Mouse (Mus musculus) hindbrain, embryonic 16.5 days (tissue): ENCODE results near the gene Zbed3. TPM values are rescaled to one million over a fixed set of nuclear protein-coding genes. Genes with fewer than 3 reads are reported as not detected.
"Not testable (repeated sequence)": the region's sequence is repeated elsewhere in the genome, so short reads cannot be mapped to it uniquely, and the experiment has no call there.

Experiments used
- ATAC-seq: fragments of 200-750 bp; cut with Nextera tagmentation; 2 replicates; pipeline ENCODE4 v1.8.0; 2017; ENCODE audit warnings: moderate TSS enrichment, moderate library complexity
- H3K27ac ChIP-seq: fragments of 300-500 bp; sonication (generic); 2 replicates; pipeline ENCODE4 v1.5.1; 2014; ENCODE audit warnings: low read depth, mild to moderate bottlenecking, control low read depth, low read length, moderate library complexity
- H3K27me3 ChIP-seq: fragments of 300-500 bp; sonication (generic); replicated peaks from 2 replicates; pipeline ENCODE4 v1.6.1; 2014; ENCODE audit warnings: low read length; ENCODE audit not compliant: control insufficient read depth, insufficient read depth
- H3K36me3 ChIP-seq: fragments of 300-500 bp; sonication (generic); 2 replicates; pipeline ENCODE4 v1.6.1; 2014; ENCODE audit warnings: mild to moderate bottlenecking, low read length, moderate library complexity, mixed read lengths; ENCODE audit not compliant: control insufficient read depth, insufficient read depth
- H3K4me1 ChIP-seq: fragments of 300-500 bp; sonication (generic); 2 replicates; pipeline ENCODE4 v1.6.1; 2014; ENCODE audit warnings: low read depth, low read length; ENCODE audit not compliant: control insufficient read depth, insufficient read depth
- H3K4me2 ChIP-seq: fragments of 300-500 bp; sonication (generic); 2 replicates; pipeline ENCODE4 v1.6.1; 2014; ENCODE audit warnings: mild to moderate bottlenecking, low read length, control low read depth, moderate library complexity
- H3K4me3 ChIP-seq: fragments of 300-500 bp; sonication (generic); 2 replicates; pipeline ENCODE4 v1.5.1; 2014; ENCODE audit warnings: mild to moderate bottlenecking, low read length, control low read depth, moderate library complexity
- H3K9ac ChIP-seq: fragments of 300-500 bp; sonication (generic); 2 replicates; pipeline ENCODE4 v1.6.1; 2014; ENCODE audit warnings: low read depth, mild to moderate bottlenecking, control low read depth, low read length, moderate library complexity
- H3K9me3 ChIP-seq: fragments of 300-500 bp; sonication (generic); 2 replicates; pipeline ENCODE4 v1.6.1; 2014; ENCODE audit warnings: mild to moderate bottlenecking, low read length, moderate library complexity; ENCODE audit not compliant: control insufficient read depth
- WGBS: fragments of 180-500 bp; shearing (Covaris S2); extraction: QIAGEN DNeasy Blood & Tissue Kit; methylation state at CpG from one replicate; pipeline ENCODE4 v1.1.7; 2014; 5-methylcytosine and 5-hydroxymethylcytosine counted together
- polyA plus RNA-seq: library from polyadenylated mRNA; unstranded; fragments of >200 nt; fragmentation: Nextera tagmentation; extraction: Ambion mirVana; gene quantifications from 2 replicates; pipeline ENCODE4 v1.2.1, GENCODE M21; 2015

The Zbed3 gene
- polyA plus RNA-seq, 1 experiment from 2014 or later = 33.1 TPM

DNA sequence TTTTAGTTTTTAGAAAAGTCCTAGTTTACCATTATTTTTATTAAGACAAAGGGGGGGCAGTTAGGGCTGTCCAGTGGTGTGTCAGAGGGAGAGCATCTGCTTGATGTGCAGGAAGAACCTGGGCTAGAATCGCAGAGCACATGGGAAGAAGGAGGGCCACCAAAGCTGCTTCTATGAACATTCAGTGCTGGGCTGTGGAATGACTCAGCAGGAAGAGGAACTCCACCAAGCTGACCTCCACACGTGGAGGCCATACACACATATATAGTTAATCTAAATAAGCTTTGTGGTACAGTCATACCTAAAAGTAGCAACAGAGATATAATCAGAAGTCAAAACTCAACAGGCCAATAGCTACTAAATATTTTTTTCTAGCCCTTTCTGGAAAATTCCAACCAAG lies 34.8 kb downstream of the Zbed3 start:
- no peaks in the 10 kb centered on the region for H3K9me3 ChIP-seq
- no peaks in the 10 kb centered on the region for H3K4me1 ChIP-seq
- no peaks in the 10 kb centered on the region for H3K27me3 ChIP-seq
- H3K4me3 ChIP-seq = no peak overlapping the region
- 90% methylated on average over 2 of the region's 2 CpGs for WGBS
- ATAC-seq = no peak
- peaks cover 24% of the 10 kb centered on the region for H3K36me3 ChIP-seq
- no peak overlapping the region for H3K27ac ChIP-seq
- no peak overlapping the region for H3K9ac ChIP-seq
- H3K4me2 ChIP-seq = no peak overlapping the region

GRCm38 (mm10) chr13:95363440-95363839 lies 40.0 kb downstream of the Zbed3 start:
- Histone ChIP-seq H3K4me2 (no peak overlapping the region), H3K9me3 (no peaks in the 10 kb centered on the region), H3K4me1 (no peaks in the 10 kb centered on the region), H3K4me3 (no peak overlapping the region), H3K9ac (no peak overlapping the region), H3K27me3 (no peaks in the 10 kb centered on the region), H3K36me3 (peaks cover 22% of the 10 kb centered on the region), H3K27ac (no peak overlapping the region)
- WGBS = 72% methylated on average over 4 of the region's 4 CpGs
- no peak for ATAC-seq

DNA sequence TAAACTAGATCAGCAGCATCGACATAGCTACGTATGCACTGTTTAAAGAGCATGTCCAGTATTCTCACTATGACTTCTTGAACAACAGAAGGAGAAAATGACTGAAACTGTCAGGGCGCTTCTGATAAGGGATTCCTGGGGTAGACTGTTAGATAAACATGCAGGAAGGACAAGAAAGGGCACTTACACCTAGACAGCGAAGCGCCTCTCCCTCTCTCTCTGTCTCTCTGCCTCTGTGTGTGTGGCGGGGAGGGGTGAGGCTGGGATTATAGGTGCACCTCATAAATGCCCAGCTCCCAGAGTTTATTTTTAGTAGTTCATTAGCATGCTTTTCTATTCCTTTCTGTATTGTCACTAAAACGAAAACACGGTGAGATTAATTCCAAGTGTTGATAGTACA lies 42.9 kb downstream of the Zbed3 start:
- no peak overlapping the region for H3K27ac ChIP-seq
- peaks cover 41% of the 10 kb centered on the region for H3K36me3 ChIP-seq
- H3K27me3 ChIP-seq = no peaks in the 10 kb centered on the region
- no peak for ATAC-seq
- no peak overlapping the region for H3K4me3 ChIP-seq
- no peaks in the 10 kb centered on the region for H3K4me1 ChIP-seq
- H3K9me3 ChIP-seq = no peaks in the 10 kb centered on the region
- 94% methylated on average over 8 of the region's 8 CpGs for WGBS
- no peak overlapping the region for H3K4me2 ChIP-seq
- no peak overlapping the region for H3K9ac ChIP-seq

DNA sequence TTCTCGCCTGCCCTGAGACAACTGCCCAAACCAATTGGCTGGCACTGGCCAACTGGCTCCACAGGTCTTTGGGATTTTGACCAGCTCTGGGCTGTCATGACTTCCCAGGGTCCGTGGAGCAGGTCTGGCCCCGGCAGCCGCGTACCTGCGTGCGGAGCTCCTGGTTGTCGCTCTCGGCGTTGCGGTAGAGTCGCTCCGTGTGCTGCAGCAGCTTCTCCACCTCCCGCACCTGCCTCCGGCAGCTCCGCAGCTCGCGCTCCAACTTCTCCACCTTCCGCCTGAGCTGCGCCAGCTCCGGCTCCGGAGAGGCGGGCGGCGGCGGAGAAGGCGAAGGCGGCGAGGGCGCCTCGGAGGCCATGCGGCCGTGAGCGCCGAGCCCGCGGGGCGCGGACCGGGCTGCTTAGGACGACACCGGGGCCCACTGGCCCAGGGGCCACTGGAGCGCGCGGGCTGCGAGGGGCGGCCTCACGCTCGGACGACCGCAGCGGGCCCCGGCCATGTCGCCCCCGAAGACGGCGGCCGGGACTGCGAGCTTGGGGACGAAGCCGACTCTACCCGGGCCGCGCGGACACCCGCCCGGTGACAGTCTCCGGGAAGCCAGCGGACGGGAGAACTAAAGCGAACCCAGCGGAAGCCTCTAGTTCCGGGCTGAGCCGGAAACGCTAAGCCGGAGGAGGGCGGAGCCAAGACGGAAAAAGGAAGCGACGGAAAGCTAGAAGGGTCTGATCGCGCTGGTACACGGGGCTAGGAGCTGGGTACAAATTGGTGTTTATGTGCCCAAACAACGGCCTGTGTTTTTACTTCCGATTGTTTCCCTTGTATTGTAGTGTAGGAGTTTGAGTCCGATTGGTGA lies 51.5 kb downstream of the Zbed3 start, which contains the start of gene Aggf1:
Gene Aggf1, minus strand, starts transcription at position 652 of the 853 bp plus-strand sequence.
- Histone ChIP-seq H3K4me3 (peak within 1 kb of the TSS; percentile 100), H3K27me3 (no peaks in the 10 kb centered on the region), H3K36me3 (peaks cover 10% of the 10 kb centered on the region), H3K27ac (peak within 1 kb of the TSS; percentile 83), H3K9ac (peak within 1 kb of the TSS; percentile 90), H3K4me1 (peaks cover 10% of the 10 kb centered on the region), H3K4me2 (peak within 1 kb of the TSS; percentile 81), H3K9me3 (no peaks in the 10 kb centered on the region)
- ATAC-seq = peak; percentile 99
- under 1% methylated on average over 80 of the region's 86 CpGs for WGBS

DNA sequence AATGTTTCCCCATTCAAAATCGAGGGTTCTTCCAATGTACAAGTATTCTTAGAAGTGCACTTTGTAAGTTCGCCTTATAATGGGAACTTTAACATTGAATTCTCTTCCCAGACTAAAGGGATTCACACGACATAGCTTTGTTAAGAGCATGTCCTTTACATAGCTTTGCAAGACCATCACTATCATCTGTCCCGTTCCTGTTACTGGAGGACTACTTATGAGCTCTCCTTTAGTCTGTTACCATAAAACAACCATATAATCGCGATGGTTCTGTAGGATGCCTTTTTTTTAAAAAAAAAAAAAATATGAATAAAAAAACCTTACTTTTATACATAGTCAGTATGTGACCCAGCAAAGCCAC lies 52.1 kb downstream of the Zbed3 start:
- Histone ChIP-seq H3K4me2 (peak overlapping the region; percentile 61), H3K9me3 (no peaks in the 10 kb centered on the region), H3K27ac (peak overlapping the region; percentile 83), H3K4me3 (peak overlapping the region; percentile 100), H3K9ac (peak overlapping the region; percentile 52), H3K36me3 (peaks cover 6% of the 10 kb centered on the region; the same call in 1 of the 2 replicates), H3K4me1 (peaks cover 10% of the 10 kb centered on the region), H3K27me3 (no peaks in the 10 kb centered on the region)
- WGBS = 29% methylated on average over 6 of the region's 6 CpGs
- peak; percentile 61 for ATAC-seq

DNA sequence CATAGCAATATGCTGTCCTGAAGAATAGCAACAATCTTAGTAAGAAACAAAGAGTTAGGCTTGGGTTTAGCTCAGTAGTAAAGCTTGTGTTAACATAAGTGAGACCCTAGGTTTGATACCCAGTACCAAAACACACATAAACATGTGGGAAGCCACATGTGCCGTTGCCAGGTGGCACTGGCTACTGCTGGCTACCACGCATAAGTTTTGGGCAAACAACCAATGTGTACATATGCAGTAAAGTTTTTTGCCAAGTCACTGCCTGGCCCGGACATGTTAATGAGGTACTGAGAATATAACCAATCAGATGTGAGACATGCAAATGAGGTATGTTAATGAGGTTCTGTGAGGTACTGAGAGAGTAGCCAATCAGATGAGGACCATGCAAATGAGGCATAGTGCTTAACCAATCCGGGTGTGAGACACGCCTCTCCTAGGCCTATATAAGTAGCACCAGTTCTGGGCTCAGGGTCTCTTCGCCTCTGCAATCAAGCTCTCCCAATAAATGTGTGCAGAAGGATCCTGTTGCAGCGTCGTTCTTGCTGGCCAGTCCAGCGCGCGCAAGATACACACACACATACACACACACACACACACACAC lies 53.4 kb downstream of the Zbed3 start:
- H3K9me3 ChIP-seq, H3K9ac ChIP-seq, H3K4me3 ChIP-seq, H3K27ac ChIP-seq, ATAC-seq, H3K36me3 ChIP-seq, H3K27me3 ChIP-seq, H3K4me2 ChIP-seq: not testable (repeated sequence)
- H3K4me1 ChIP-seq = peaks cover 10% of the 10 kb centered on the region
- whole genome bisulfite sequencing = 97% methylated on average over 11 of the region's 11 CpGs

- Histone ChIP-seq H3K9ac (no peak overlapping the region), H3K4me1 (peaks cover 5% of the 10 kb centered on the region), H3K36me3 (no peaks in the 10 kb centered on the region), H3K9me3 (no peaks in the 10 kb centered on the region), H3K27me3 (no peaks in the 10 kb centered on the region), H3K4me2 (no peak overlapping the region), H3K27ac (no peak overlapping the region), H3K4me3 (no peak overlapping the region)
- ATAC-seq = no peak
- WGBS = 90% methylated on average over 3 of the region's 3 CpGs
Observed at GRCm38 (mm10) chr13:95378696-95379095, 55.3 kb downstream of the Zbed3 start.

DNA sequence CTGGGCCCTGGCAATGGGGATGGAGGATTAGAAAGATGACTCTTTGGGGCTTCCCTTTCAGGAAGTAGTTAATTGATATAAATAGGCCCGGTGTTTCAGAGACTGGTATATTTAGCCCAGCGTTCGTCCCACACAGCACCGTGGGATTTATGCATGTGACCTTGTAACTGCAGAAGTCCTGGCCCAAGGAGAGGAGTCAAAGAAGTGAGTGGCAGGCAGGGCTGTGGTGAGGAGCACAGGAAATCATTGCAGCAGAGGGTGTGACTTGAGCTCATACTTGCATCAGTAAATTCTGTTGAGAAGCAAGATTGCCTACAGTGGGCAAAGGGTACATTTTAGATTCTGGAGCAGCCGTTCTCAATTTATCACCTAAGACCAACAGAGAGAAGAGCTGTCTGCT lies 59.0 kb downstream of the Zbed3 start:
- 86% methylated on average over 5 of the region's 5 CpGs for WGBS
- no peak for ATAC-seq
- Histone ChIP-seq H3K4me1 (no peaks in the 10 kb centered on the region), H3K36me3 (no peaks in the 10 kb centered on the region), H3K9ac (no peak overlapping the region), H3K4me3 (no peak overlapping the region), H3K27me3 (no peaks in the 10 kb centered on the region), H3K27ac (no peak overlapping the region), H3K4me2 (no peak overlapping the region), H3K9me3 (no peaks in the 10 kb centered on the region)
